Mouse (Mus musculus) liver (tissue): ENCODE measurements at regions not wholly inside any gene's neighbourhood (a gene's known extent, or its start where the extent isn't known, plus 50 kb on each side); places are given as distances from the start of the nearest gene placed in this dataset.
"Not testable (repeated sequence)": the region's sequence is repeated elsewhere in the genome, so short reads cannot be mapped to it uniquely, and the experiment has no call there.

Experiments used
- DNase-seq: peaks from one replicate; pipeline ENCODE4 v3.0.0-alpha.2; 2020; ENCODE audit warnings: mixed read lengths

DNA sequence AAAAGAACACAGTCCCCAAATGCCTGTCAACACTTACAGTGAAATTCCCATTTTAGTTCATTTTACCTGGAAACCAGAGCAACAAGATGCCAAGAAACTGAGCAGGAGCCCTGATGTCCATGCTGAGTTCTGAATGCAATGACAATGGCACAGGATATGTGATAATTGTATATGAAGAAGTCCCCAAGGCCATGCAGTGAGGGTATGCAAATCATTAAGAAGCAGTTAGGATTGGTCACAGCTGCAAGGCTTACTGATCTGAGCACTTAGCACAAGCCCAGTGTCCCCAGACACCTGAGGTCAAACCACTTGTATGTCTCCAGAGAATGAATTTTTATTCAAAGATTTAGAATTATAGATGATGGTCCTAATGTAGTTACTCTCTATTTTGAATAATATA lies 419.0 kb upstream of the Tacstd2 start:
- not testable (repeated sequence) for DNase-seq

DNA sequence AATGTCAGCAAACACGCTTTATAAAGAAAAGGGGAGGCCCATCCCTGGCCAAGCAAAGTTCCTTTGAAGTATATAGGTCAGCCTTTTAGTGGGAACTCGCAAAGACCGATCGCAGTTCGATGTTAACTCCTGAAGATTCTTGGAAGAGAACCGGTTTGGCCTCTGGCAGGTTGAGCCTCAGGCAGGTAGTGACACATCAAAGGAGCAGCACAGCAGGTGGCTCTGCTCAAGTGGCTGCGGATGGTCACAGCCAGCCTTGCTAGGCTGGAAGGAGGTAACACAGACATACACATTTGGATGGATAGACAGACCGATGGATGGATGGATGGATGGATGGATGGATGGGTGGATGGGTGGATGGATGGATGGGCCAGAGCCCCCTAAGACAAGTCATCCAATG lies 395.9 kb upstream of the Tacstd2 start:
- not testable (repeated sequence) for DNase-seq

DNA sequence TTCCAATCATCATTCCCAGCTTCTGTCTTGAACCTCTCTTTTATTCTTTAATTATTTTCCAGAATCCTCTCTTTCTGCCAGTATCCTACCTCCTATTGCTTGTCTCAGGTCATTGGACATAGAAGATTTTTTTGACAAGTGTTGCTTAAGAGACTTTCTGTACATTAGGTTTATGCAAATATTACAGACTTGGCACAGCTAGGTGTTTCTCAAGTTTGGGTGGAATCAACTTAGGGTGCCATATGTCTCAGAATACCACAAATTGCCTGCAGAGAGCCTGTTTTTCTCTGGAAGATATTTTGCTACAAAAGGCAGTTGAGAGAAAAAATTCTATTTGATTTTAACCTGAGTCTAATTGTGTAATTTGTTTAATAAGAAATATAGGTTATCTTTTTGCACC lies 386.9 kb upstream of the Tacstd2 start:
- DNase-seq: no peak

DNA sequence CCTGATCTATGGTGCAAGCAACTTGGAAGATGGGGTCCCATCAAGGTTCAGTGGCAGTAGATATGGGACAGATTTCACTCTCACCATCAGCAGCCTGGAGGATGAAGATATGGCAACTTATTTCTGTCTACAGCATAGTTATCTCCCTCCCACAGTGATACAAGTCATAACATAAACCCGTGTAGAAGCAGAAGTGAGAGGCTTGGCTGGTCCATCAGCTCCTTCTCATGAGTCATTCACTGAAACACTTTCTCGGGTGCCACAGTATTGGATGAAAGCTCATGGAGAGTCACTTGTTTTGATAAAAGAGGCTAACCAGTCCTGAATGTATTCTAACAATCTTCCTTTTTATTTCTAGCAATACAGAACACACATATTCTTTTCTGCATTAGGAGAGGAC lies 378.3 kb upstream of the Tacstd2 start:
- DNase-seq: no peak

DNA sequence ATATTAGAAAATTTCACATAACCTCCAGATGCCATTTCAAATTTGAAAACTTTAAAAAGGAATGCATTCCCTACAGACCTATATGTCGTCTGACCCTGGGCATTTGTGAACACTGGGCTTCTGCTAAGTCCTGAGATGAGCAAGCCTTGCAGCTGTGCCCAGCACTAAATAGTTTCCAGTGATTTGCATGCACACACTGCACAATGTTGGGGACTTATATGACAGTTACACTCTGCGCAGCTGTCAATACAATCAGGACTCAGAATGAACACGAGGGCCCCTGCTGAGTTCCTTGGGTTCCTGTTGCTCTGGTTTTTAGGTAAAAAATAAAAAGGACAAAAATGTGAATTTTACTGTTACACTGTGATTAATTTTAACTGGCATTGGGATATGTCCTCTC lies 377.7 kb upstream of the Tacstd2 start:
- no peak for DNase-seq

DNA sequence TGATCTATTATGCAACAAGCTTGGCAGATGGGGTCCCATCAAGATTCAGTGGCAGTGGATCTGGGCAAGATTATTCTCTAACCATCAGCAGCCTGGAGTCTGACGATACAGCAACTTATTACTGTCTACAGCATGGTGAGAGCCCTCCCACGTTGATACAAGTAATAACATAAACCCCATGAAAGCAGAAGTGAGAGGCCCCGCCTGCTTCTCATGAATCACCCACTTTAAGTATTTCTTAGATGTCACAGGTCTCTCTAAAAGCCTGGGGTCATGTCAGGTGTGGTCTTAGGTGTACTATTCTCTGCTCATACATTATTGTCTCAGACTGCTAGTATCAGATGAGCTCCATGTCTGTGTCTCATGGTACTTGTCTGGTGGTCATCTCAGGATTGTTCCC lies 360.9 kb upstream of the Tacstd2 start:
- no peak for DNase-seq

DNA sequence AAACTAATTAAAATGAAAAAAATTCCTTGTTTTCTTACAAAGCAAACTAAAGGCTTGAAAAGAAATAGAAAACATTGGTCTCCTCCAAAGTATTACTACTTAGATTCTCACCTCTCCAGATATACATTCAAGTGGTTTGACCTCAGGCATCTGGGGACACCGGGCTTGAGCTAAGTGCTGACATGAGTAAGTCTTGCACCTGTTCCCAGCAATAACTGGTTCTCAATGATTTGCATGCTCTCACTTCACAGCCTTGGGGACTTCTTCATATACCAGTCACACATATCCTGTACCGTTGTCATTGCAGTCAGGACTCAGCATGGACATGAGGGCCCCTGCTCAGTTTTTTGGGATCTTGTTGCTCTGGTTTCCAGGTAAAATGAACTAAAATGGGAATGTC lies 360.3 kb upstream of the Tacstd2 start:
- DNase-seq: no peak

DNA sequence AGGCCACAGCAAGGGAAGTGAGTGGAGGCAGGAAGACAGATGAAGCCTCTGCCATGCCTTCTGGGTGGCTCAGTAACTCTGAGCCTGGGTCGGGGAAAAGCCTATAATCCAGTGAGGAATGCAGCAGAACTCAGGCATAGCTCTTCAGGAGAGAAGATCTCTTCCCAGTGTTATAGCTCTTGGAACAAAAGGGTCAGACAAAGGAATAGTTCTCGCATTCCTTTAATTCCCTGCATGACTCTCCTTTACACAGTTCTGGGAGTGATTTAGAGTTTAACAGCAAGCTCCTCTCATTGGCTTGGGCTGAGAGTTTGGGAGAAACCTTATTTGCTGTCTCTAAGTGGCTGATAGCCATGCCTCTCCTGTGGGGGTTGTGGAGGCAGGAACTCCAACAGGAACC lies 352.0 kb upstream of the Tacstd2 start:
- DNase-seq: no peak

DNA sequence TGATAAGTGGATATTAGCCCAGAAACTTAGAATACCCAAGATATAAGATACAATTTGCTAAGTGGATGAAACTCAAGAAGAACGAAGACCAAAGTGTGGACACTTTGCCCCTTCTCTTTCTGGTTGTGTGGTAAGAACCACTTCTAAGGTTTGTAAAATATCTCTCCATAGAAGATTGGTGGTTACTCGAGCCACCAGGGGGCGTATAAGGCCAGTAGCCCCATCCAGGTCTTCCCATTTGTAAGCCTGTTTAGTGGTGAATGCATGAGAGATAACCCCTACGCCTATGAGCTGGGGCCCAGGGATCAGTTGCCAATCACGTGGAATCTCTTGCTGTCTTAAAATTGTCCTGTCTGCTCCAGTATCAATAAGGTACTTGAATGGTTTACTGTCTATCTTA lies 349.3 kb upstream of the Tacstd2 start:
- DNase-seq: no peak

DNA sequence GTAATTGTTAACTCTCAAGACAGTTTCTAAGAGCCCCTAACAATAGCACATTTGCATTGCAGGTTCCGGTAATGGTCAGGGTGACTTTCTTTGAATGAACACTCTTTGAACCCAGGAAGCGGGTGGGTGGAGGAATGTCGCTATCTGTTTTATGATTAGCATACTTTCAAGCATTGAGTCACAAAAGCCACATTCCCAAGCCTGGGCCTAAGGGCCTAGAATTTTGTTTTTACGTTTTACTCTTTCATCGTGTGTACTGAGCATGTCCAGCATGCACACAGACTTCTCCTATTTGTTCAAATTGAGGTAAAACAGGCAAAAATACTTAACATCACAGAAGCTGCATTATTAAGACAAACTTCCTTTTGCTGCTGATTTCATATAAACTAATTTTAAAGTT lies 345.9 kb upstream of the Tacstd2 start:
- DNase-seq: not testable (repeated sequence)

DNA sequence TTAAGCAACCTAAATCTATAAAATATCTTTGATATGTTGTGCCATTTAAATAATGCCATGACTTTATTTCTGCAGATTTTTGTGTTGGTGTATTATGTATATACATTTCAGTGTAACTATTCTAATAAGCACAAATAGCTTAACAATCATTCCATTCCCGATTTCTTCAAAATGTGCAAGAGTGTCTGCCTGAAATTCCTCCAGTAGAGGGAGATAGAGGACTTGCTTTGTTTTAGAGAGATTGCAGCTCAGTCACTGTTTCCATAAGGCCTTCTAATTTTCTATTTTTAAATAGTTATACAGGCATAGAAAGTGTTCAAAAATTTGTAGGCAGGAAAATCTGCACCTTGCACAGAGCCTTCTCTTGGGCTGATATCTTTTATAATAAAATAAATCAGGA lies 322.3 kb upstream of the Tacstd2 start:
- not testable (repeated sequence) for DNase-seq

DNA sequence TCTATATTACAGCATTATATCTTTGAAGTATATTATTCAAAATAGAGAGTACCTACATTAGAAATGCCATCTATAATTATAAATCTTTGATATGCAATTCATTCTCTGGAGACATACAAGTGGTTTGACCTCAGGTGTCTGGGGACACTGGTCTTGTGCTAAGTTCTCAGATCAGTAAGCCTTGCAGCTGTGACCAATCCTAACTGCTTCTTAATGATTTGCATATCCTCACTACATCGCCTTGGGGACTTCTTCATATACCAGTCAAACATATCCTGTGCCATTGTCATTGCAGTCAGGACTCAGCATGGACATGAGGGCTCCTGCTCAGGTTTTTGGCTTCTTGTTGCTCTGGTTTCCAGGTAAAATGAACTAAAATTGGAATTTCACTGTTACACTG lies 303.9 kb upstream of the Tacstd2 start:
- DNase-seq: not testable (repeated sequence)

DNA sequence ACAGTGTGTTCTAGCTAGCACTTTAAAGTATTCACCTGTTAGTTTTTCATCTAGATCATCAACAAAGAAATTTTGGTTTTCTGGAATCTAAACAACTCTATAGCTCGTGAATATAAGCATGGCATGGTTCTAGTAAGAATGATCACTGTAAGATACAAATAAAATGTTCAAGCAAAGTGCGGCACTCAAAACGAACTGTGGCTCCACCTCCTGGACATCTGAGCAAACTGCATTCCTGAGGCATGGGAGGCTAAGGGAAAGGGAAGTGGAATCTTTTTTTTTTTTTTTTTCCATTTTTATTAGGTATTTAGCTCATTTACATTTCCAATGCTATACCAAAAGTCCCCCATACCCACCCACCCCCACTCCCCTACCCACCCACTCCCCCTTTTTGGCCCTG lies 276.9 kb upstream of the Tacstd2 start:
- peak; percentile 5 for DNase-seq

DNA sequence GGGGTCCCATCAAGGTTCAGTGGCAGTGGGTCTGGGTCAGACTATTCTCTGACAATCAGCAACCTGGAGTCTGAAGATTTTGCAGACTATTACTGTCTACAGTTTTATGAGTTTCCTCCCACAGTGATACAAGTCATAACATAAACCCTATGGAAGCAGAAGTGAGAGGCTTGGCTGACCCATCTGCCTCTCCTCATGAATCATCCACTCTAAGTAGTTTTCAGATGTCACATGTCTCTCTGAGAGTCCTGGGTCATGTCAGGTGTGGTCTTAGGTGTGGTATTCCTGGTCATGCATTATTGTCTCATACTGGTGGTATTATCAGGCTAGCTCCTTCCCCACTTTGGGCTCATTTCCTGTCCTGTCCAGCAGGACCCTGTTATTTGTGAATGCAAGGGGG lies 255.8 kb upstream of the Tacstd2 start:
- DNase-seq: no peak

DNA sequence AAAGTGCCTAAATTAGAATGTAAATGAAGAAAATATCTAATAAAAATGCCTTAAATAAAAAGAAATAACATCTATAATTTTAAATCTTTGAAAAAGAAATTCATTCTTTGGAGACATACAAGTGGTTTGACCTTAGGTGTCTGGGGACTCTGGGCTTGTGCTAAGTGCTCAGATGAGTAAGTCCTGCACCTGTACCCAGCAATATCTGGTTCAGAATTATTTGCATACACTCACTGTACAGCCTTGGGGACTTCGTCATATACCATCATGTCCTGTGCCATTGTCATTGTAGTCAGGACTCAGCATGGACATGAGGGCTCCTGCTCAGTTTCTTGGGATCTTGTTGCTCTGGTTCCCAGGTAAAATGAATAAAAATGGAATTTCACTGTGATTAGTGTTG lies 255.1 kb upstream of the Tacstd2 start:
- no peak for DNase-seq

DNA sequence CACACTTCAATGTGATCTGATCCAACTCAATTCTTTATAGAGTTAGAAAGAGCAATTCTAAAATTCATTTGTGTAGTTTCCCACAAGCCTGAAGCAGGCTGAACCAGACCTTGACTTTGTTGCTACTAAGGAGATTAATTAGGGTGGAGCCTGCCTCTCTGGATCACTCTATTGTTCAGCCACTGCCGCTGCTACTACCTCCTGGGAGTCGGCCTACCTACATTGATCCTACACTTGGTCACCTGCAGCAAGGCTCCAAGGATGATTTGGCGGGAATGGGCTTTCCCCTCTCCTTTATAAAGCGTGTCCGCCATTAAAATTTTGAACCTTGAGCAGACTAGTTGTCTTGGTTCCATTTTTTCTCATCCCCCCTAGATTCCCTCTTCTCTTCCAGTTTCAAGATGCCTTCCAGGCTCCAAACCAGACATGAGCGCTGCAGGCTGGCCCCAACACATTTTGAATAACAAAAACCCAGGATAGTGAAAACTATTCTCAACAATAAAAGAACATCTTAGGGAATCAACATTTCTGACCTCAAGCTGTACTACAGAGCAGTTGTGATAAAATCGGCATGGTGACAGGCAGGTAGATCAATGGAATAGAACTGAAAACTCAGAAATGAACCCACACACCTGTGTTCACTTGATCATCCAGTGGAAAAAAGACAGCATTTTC lies 251.6 kb upstream of the Tacstd2 start:
- DNase-seq: no peak

DNA sequence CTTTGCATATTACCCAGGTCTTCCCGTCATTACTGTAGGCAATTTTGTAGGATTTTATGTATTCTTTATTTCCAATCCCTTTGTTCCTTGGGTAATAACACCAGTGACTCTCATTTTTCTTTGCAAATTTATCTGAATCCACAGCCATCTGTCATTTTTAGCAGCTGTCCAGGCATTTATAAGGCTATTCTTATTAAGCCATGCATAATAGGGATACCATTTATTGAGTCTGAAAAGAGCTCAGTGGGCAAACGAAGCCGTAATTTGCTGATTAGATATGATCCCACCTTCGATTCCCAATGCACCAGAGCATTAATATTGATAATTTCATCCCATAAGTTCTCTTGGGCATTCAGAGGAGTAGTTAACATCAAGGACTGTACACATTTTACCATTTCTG lies 243.3 kb upstream of the Tacstd2 start:
- DNase-seq: no peak

DNA sequence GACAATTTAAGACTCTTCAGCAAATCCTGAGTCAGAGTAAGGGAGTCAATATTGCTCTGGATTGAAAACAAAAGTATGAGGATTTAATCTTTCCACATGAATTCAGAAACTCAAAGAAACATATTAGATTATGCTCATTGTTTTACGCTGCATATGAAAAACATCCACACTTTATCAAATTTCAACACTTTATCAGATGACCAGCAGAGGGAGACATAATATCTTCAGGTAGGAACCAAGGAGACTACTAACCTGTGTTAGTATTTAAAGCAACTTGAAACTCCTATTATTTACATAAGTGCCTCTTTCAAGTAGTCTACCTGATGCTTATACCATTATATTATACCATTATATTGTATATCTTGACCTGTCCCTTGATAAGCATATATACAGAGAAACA lies 218.5 kb upstream of the Tacstd2 start:
- not testable (repeated sequence) for DNase-seq

DNA sequence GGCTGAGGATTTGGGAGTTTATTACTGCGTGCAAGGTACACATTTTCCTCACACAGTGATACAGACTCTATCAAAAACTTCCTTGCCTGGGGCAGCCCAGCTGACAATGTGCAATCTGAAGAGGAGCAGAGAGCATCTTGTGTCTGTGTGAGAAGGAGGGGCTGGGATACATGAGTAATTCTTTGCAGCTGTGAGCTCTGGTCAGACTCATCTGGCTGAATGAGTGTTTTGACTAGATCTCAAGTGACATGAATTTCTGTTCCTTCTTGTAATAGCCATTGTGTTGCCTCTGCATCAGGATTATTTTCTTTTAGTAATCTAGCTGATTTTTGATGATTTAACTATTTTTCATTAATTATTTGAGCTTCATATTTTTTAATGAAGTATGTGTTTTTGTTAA lies 190.0 kb upstream of the Tacstd2 start:
- no peak for DNase-seq

DNA sequence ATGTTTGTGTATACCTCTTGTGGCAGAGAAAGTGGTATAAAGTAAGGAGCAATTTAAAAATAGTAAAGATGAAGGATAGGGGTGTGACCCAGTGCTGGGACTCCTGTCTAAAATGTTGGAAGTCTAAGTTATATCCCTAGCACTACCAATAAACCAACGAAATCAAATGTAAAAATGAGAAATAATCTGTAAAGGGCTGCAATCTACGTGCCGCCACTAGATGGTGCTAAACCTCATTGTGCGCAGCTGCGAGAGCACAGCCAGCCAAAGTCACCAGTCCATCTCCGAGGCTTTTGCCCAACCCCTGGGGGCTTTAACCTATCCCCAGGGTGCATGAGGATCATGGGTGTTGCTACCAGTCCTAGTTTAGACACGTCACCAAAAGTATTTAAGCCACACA lies 163.4 kb upstream of the Tacstd2 start:
- not testable (repeated sequence) for DNase-seq

DNA sequence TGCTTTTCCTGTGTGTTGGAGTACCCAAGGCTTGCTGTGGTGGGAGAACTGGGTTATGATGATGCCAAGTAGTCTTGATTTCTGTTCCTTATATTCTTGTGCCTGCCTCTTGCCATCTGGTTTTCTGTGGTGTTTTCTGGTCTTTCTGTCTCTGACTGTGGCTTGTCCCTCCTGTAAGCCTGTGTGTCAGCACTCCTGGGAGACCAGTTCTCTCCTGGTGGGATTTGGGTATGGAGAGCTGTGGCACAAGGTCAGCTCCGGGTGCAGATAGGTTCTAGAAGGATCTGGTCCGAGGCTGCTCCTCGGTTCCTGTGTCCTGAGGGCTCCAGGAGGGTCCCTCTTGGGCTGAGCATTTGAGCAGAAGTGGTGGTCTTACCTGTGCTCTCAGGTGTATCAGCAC lies 155.4 kb upstream of the Tacstd2 start:
- not testable (repeated sequence) for DNase-seq

DNA sequence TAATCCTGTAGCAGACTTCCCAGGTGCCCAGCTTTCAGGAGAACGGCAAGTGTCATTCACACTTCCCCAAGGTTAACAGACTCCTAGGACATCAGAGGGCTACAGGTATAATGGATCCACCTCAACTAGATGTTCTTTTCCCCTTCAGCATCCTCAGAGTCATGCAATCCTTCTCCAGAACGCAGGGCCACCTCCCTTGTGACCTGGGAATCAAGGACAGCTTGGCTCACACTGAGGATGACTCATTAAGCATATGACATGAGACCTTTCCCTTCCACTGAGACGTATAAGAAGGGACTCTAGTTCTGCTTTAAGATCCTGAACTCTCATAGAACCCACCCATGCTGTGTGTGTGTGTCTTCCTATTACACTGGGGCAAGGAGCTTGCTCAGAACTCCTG lies 147.5 kb upstream of the Tacstd2 start:
- not testable (repeated sequence) for DNase-seq

DNA sequence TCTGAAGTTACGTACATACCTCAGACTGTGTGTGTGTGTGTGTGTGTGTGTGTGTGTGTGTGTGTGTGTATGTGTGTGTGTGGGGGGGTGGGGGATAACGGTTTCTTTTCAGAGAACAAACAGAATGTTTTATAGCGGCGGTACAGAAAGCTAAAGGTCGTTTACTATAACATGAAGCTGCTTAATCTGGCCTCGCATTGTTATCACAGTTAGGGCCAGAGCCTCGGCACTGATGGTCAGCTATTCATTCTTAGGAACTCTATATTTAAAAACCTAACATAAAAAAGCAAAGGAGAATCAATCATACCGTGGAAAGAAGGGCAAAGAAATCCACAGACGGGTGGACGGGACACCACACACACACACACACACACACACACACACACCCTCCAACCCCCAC lies 146.0 kb upstream of the Tacstd2 start:
- not testable (repeated sequence) for DNase-seq

DNA sequence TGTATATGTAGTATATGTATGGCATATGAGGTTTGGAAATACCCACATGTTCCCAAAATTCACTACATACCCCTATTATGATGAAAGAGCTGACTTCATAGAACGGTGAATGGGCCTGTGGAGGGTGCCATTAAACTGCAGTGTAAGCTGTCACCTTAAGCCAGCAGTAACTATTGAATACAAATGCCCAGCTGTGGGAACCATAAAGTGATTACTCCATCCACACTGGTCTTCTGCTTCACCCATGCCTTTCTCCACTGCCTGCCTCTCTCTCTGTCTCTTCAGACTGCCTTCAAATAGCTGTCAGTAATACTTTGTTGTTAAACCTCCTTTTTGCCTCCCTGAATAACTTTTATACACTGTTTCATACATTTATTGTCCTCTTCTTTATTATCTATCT lies 143.5 kb upstream of the Tacstd2 start:
- not testable (repeated sequence) for DNase-seq

DNA sequence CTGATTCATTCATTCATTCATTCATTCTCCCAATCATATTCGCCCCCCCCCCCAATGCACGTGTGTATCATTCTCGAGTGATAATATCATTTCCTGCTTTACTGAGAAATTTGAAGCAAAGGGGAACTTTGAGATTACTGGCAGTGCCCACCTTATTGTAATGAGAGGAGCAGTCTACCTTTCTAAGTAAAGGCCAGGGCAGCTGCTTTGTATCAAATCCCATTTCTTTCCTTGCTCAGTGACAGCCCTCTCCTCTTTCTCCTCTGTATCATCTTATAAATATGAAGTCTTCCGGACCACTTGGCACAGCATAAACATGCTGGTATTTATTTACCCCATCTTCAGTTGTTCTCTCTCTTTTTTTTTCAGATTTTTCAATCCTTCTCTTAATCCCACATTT lies 139.1 kb upstream of the Tacstd2 start:
- DNase-seq: not testable (repeated sequence)

DNA sequence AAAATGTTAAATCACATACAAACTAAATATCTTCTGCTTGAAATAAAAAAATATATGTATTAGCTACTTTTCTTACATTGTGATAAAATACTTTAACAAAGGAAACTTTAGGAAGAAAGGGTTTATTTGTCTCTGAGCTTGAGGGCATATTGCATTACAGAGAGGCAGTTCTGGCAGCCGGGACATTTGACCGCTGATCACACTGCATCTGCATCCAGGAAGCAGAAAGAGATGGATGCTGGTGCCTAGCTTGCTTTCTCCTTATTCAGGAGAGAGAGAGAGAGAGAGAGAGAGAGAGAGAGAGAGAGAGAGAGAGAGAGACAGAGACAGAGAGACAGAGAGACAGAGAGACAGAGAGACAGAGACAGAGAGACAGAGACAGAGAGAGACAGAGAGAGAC lies 137.7 kb upstream of the Tacstd2 start:
- DNase-seq: not testable (repeated sequence)
